Mouse (Mus musculus): ENCODE data around the gene Gm44579.

The Gm44579 gene

GRCm38 (mm10) chr15:98220877-98221276 is at the start of gene Gm44579, which contains the start of gene Olfr287:
TSS of gene Gm44579 (minus strand) at chr15:98220977.
TSS of gene Olfr287 (minus strand) at chr15:98221056.
- DNase-seq (ENCODE audit: low spot score in 2 of 2): no peak

- DNase-seq (ENCODE audit: low spot score in 2 of 2): no peak
Measured at GRCm38 (mm10) chr15:98257776-98258175, 37.0 kb upstream of the Gm44579 start.

- DNase-seq (ENCODE audit: low spot score in 2 of 2): no peak
Measured at GRCm38 (mm10) chr15:98257193-98257592, 36.4 kb upstream of the Gm44579 start, which contains the start of gene H1fnt. TSS of gene H1fnt (minus strand) at chr15:98257293.

- DNase-seq (ENCODE audit: low spot score in 2 of 2): no peak
Measured at GRCm38 (mm10) chr15:98256271-98256670, 35.5 kb upstream of the Gm44579 start.

GRCm38 (mm10) chr15:98235442-98235841 is 14.7 kb upstream of the Gm44579 start:
- no peak for DNase-seq (ENCODE audit: low spot score in 2 of 2)

- DNase-seq (ENCODE audit: low spot score in 2 of 2): no peak
Measured at GRCm38 (mm10) chr15:98234350-98234749, 13.6 kb upstream of the Gm44579 start, which contains the start of gene Olfr286. TSS of gene Olfr286 (minus strand) at chr15:98234450.

- DNase-seq (ENCODE audit: low spot score in 2 of 2): no peak
Measured at GRCm38 (mm10) chr15:98226096-98226495, 5.3 kb upstream of the Gm44579 start.

- DNase-seq (ENCODE audit: low spot score in 2 of 2): no peak
Measured at GRCm38 (mm10) chr15:98225610-98226009, 4.8 kb upstream of the Gm44579 start.

- DNase-seq (ENCODE audit: low spot score in 2 of 2): no peak
Measured at GRCm38 (mm10) chr15:98222377-98222776, 1.6 kb upstream of the Gm44579 start.

- no peak for DNase-seq (ENCODE audit: low spot score in 2 of 2)
Measured at GRCm38 (mm10) chr15:98214130-98214529, 6.6 kb downstream of the Gm44579 start.

GRCm38 (mm10) chr15:98213336-98213870 is 7.4 kb downstream of the Gm44579 start:
- DNase-seq (ENCODE audit: low spot score in 2 of 2): no peak

GRCm38 (mm10) chr15:98209676-98210075 is 11.1 kb downstream of the Gm44579 start:
- no peak for DNase-seq (ENCODE audit: low spot score in 2 of 2)

- DNase-seq (ENCODE audit: low spot score in 2 of 2): no peak
Measured at GRCm38 (mm10) chr15:98195442-98195841, 25.3 kb downstream of the Gm44579 start, which contains the start of gene Olfr288. TSS of gene Olfr288 (minus strand) at chr15:98195542.

- DNase-seq (ENCODE audit: low spot score in 2 of 2): no peak
Measured at GRCm38 (mm10) chr15:98184456-98184855, 36.3 kb downstream of the Gm44579 start.

GRCm38 (mm10) chr15:98181856-98182570 is 38.8 kb downstream of the Gm44579 start:
- DNase-seq (ENCODE audit: low spot score in 2 of 2): no peak

- DNase-seq (ENCODE audit: low spot score in 2 of 2): peak; percentile 96 to 97
Measured at GRCm38 (mm10) chr15:98181132-98181711, 39.6 kb downstream of the Gm44579 start.

- no peak for DNase-seq (ENCODE audit: low spot score in 2 of 2)
Measured at GRCm38 (mm10) chr15:98180567-98181131, 40.1 kb downstream of the Gm44579 start.

- no peak for DNase-seq (ENCODE audit: low spot score in 2 of 2)
Measured at GRCm38 (mm10) chr15:98177320-98177719, 43.5 kb downstream of the Gm44579 start.

GRCm38 (mm10) chr15:98173821-98174220 is 47.0 kb downstream of the Gm44579 start:
- peak in 1 of 2 experiments; percentile 29 for DNase-seq (ENCODE audit: low spot score in 2 of 2)

- DNase-seq (ENCODE audit: low spot score in 2 of 2): no peak
Measured at GRCm38 (mm10) chr15:98172113-98172512, 48.7 kb downstream of the Gm44579 start.

GRCm38 (mm10) chr15:98170917-98171316 is 49.9 kb downstream of the Gm44579 start:
- no peak for DNase-seq (ENCODE audit: low spot score in 2 of 2)

- peak in 1 of 2 experiments; percentile 12 for DNase-seq (ENCODE audit: low spot score in 2 of 2)
Measured at GRCm38 (mm10) chr15:98170365-98170764, 50.4 kb downstream of the Gm44579 start.

All from heart, adult 9 months (tissue).